Mouse (Mus musculus) fibroblast of lung, adult 2 months (primary cell): ENCODE measurements around the gene Tecpr2.
"Not testable (repeated sequence)": the region's sequence is repeated elsewhere in the genome, so short reads cannot be mapped to it uniquely, and the experiment has no call there.

Source experiments
- DNase-seq: peaks from one replicate; pipeline ENCODE4 v3.0.0-alpha.2; 2011; ENCODE audit warnings: low read depth

The Tecpr2 gene

GRCm38 (mm10) chr12:110889036-110890020, at the start of gene Tecpr2, which contains the start of gene Cinp:
TSS of gene Tecpr2 (plus strand) at chr12:110889264.
TSS of gene Cinp (minus strand) at chr12:110889145.
- peak; percentile 89 for DNase-seq

GRCm38 (mm10) chr12:110840348-110841198, 48.5 kb upstream of the Tecpr2 start, which contains the start of gene Mok:
TSS of gene Mok (minus strand) at chr12:110840939.
- peak; percentile 88 for DNase-seq

- no peak for DNase-seq
Measured at GRCm38 (mm10) chr12:110841731-110842493, 47.2 kb upstream of the Tecpr2 start.

GRCm38 (mm10) chr12:110843194-110844048, 45.6 kb upstream of the Tecpr2 start:
- peak; percentile 54 for DNase-seq

- no peak for DNase-seq
Measured at GRCm38 (mm10) chr12:110844227-110845130, 44.6 kb upstream of the Tecpr2 start.

GRCm38 (mm10) chr12:110845131-110845880, 43.8 kb upstream of the Tecpr2 start:
- DNase-seq, result peak; percentile 94

GRCm38 (mm10) chr12:110846191-110846765, 42.8 kb upstream of the Tecpr2 start:
- DNase-seq, result no peak

- peak; percentile 44 for DNase-seq
Measured at GRCm38 (mm10) chr12:110850010-110850928, 38.8 kb upstream of the Tecpr2 start, which contains the start of gene Zfp839. TSS of gene Zfp839 (plus strand) at chr12:110850253.

- no peak for DNase-seq
Measured at GRCm38 (mm10) chr12:110850929-110851256, 38.2 kb upstream of the Tecpr2 start.

GRCm38 (mm10) chr12:110851414-110851813, 37.6 kb upstream of the Tecpr2 start:
- DNase-seq, result no peak

GRCm38 (mm10) chr12:110851923-110852322, 37.1 kb upstream of the Tecpr2 start:
- DNase-seq, result no peak

GRCm38 (mm10) chr12:110854786-110855737, 34.0 kb upstream of the Tecpr2 start:
- DNase-seq, result no peak

- no peak for DNase-seq
Measured at GRCm38 (mm10) chr12:110857196-110857595, 31.9 kb upstream of the Tecpr2 start.

- DNase-seq, result not testable (repeated sequence)
Measured at GRCm38 (mm10) chr12:110858681-110859080, 30.4 kb upstream of the Tecpr2 start.

- DNase-seq, result no peak
Measured at GRCm38 (mm10) chr12:110860293-110860692, 28.8 kb upstream of the Tecpr2 start.

GRCm38 (mm10) chr12:110861256-110861655, 27.8 kb upstream of the Tecpr2 start:
- DNase-seq, result no peak
